Mouse (Mus musculus) right cerebral cortex, postnatal 10 days (tissue): ENCODE results near the gene Mras.
A peak's percentile ranks its signal among the peaks of the same experiment; 100 is the strongest.

ENCODE experiments used
- DNase-seq, 2 experiments: peaks; one replicate each; pipeline ENCODE4 v3.0.0; 2021; ENCODE audit warnings: low spot score in 2 of 2

Gene Mras

GRCm38 (mm10) chr9:99440941-99441340 is 3.8 kb upstream of the Mras start:
- DNase-seq = peak; percentile 78 to 84

- DNase-seq = no peak
Observed at GRCm38 (mm10) chr9:99439064-99439463, 1.9 kb upstream of the Mras start.

GRCm38 (mm10) chr9:99437781-99438565 is 792 bp upstream of the Mras start:
- no peak for DNase-seq

- peak; percentile 80 to 83 for DNase-seq
Observed at GRCm38 (mm10) chr9:99436182-99437030, 775 bp downstream of the Mras start.

GRCm38 (mm10) chr9:99435619-99436181 is 1.5 kb downstream of the Mras start:
- peak; percentile 78 to 81 for DNase-seq

- DNase-seq = peak in 1 of 2 experiments; percentile 61
Observed at GRCm38 (mm10) chr9:99434892-99435618, 2.1 kb downstream of the Mras start.

GRCm38 (mm10) chr9:99432478-99432877 is 4.7 kb downstream of the Mras start:
- no peak for DNase-seq

GRCm38 (mm10) chr9:99431963-99432362 is 5.2 kb downstream of the Mras start:
- DNase-seq = no peak

GRCm38 (mm10) chr9:99431346-99431745 is 5.8 kb downstream of the Mras start:
- DNase-seq = no peak

GRCm38 (mm10) chr9:99430806-99431205 is 6.4 kb downstream of the Mras start:
- no peak for DNase-seq

- no peak for DNase-seq
Observed at GRCm38 (mm10) chr9:99429845-99430244, 7.3 kb downstream of the Mras start.

GRCm38 (mm10) chr9:99428601-99429331 is 8.4 kb downstream of the Mras start:
- DNase-seq = no peak

- no peak for DNase-seq
Observed at GRCm38 (mm10) chr9:99425262-99425661, 11.9 kb downstream of the Mras start.

GRCm38 (mm10) chr9:99424574-99424863 is 12.7 kb downstream of the Mras start:
- DNase-seq = no peak

GRCm38 (mm10) chr9:99423692-99424573 is 13.2 kb downstream of the Mras start:
- DNase-seq = no peak

GRCm38 (mm10) chr9:99421914-99422313 is 15.3 kb downstream of the Mras start:
- DNase-seq = no peak

- no peak for DNase-seq
Observed at GRCm38 (mm10) chr9:99419951-99420701, 17.1 kb downstream of the Mras start.

GRCm38 (mm10) chr9:99418377-99418776 is 18.8 kb downstream of the Mras start:
- DNase-seq = peak; percentile 86 to 91

- peak; percentile 76 to 79 for DNase-seq
Observed at GRCm38 (mm10) chr9:99417288-99417846, 19.8 kb downstream of the Mras start.
